Mouse (Mus musculus): ENCODE results near the gene Defb23. TPM values are rescaled to one million over a fixed set of nuclear protein-coding genes. Genes with fewer than 3 reads are reported as not detected.

Gene Defb23
- not detected for polyA plus RNA-seq (2017; shearing (Covaris generic))

- no peak for ATAC-seq
Measured at GRCm38 (mm10) chr2:152464570-152465150, at the start of gene Defb23. Gene Defb23, minus strand, starts transcription at chr2:152464620.

GRCm38 (mm10) chr2:152511592-152511991, 47.2 kb upstream of the Defb23 start, which contains the start of gene Defb26:
Gene Defb26, minus strand, starts transcription at chr2:152511692.
- no peak for ATAC-seq

GRCm38 (mm10) chr2:152503950-152504349, 39.5 kb upstream of the Defb23 start:
- ATAC-seq: no peak

- ATAC-seq: no peak
Measured at GRCm38 (mm10) chr2:152500863-152501229, 36.4 kb upstream of the Defb23 start.

GRCm38 (mm10) chr2:152500204-152500862, 35.9 kb upstream of the Defb23 start:
- no peak for ATAC-seq

GRCm38 (mm10) chr2:152498020-152498419, 33.6 kb upstream of the Defb23 start:
- no peak for ATAC-seq

GRCm38 (mm10) chr2:152493151-152493550, 28.7 kb upstream of the Defb23 start:
- ATAC-seq: no peak

GRCm38 (mm10) chr2:152490038-152490437, 25.6 kb upstream of the Defb23 start, which contains the start of gene Defb22:
Gene Defb22, minus strand, starts transcription at chr2:152490138.
- ATAC-seq: no peak

- no peak for ATAC-seq
Measured at GRCm38 (mm10) chr2:152487024-152487423, 22.6 kb upstream of the Defb23 start.

GRCm38 (mm10) chr2:152481726-152482125, 17.3 kb upstream of the Defb23 start:
- no peak for ATAC-seq

GRCm38 (mm10) chr2:152480881-152481280, 16.5 kb upstream of the Defb23 start:
- ATAC-seq: peak; percentile 28

- no peak for ATAC-seq
Measured at GRCm38 (mm10) chr2:152476763-152477162, 12.3 kb upstream of the Defb23 start, which contains the start of gene Defb20. Gene Defb20, plus strand, starts transcription at chr2:152477063.

- ATAC-seq: no peak
Measured at GRCm38 (mm10) chr2:152472434-152472833, 8.0 kb upstream of the Defb23 start.

- ATAC-seq: no peak
Measured at GRCm38 (mm10) chr2:152470973-152471372, 6.6 kb upstream of the Defb23 start.

- ATAC-seq: no peak
Measured at GRCm38 (mm10) chr2:152459241-152459640, 5.2 kb downstream of the Defb23 start.

GRCm38 (mm10) chr2:152452101-152452781, 12.2 kb downstream of the Defb23 start:
- ATAC-seq: no peak

- no peak for ATAC-seq
Measured at GRCm38 (mm10) chr2:152450241-152450640, 14.2 kb downstream of the Defb23 start.

GRCm38 (mm10) chr2:152447461-152447860, 17.0 kb downstream of the Defb23 start:
- no peak for ATAC-seq

GRCm38 (mm10) chr2:152446642-152447041, 17.8 kb downstream of the Defb23 start:
- ATAC-seq: no peak

GRCm38 (mm10) chr2:152443281-152443680, 21.1 kb downstream of the Defb23 start:
- no peak for ATAC-seq

GRCm38 (mm10) chr2:152442322-152442721, 22.1 kb downstream of the Defb23 start:
- no peak for ATAC-seq

GRCm38 (mm10) chr2:152439833-152440232, 24.6 kb downstream of the Defb23 start:
- no peak for ATAC-seq

GRCm38 (mm10) chr2:152438963-152439362, 25.5 kb downstream of the Defb23 start:
- ATAC-seq: no peak

Data from activated CD4-positive, CD25-positive, alpha-beta regulatory T cell, adult 4 months (primary cell).